Mouse (Mus musculus) intestine, postnatal 0 days (tissue): ENCODE data around the gene Golm1. TPM values are rescaled to one million over a fixed set of nuclear protein-coding genes. Genes with fewer than 3 reads are reported as not detected.

ENCODE experiments used
- ATAC-seq: fragments of 200-750 bp; cut with Nextera tagmentation; 2 replicates; pipeline ENCODE4 v1.8.0; 2017; ENCODE audit warnings: mild to moderate bottlenecking, moderate TSS enrichment, moderate library complexity
- H3K27ac ChIP-seq: fragments of 300-500 bp; sonication (generic); 2 replicates; pipeline ENCODE4 v1.5.1; 2014; ENCODE audit warnings: mild to moderate bottlenecking, low read depth, low read length, moderate library complexity
- H3K27me3 ChIP-seq: fragments of 300-500 bp; sonication (generic); replicated peaks from 2 replicates; pipeline ENCODE4 v1.6.1; 2014; ENCODE audit warnings: low read length, mixed read lengths; ENCODE audit not compliant: control insufficient read depth, insufficient read depth
- H3K36me3 ChIP-seq: fragments of 300-500 bp; sonication (generic); 2 replicates; pipeline ENCODE4 v1.6.1; 2014; ENCODE audit warnings: mild to moderate bottlenecking, moderate library complexity; ENCODE audit not compliant: control insufficient read depth, insufficient read depth
- H3K4me1 ChIP-seq: fragments of 300-500 bp; sonication (generic); replicated peaks from 2 replicates; pipeline ENCODE4 v1.6.1; 2014; ENCODE audit warnings: antibody characterized with exemption, low read length, mixed read lengths; ENCODE audit not compliant: control insufficient read depth, insufficient read depth
- H3K4me2 ChIP-seq: fragments of 300-500 bp; sonication (generic); replicated peaks from 2 replicates; pipeline ENCODE4 v1.6.1; 2014; ENCODE audit warnings: low read depth, mild to moderate bottlenecking, moderate library complexity
- H3K4me3 ChIP-seq: fragments of 300-500 bp; sonication (generic); 2 replicates; pipeline ENCODE4 v1.5.1; 2014; ENCODE audit warnings: low read depth, low read length
- H3K9ac ChIP-seq: fragments of 300-500 bp; sonication (generic); 2 replicates; pipeline ENCODE4 v1.6.1; 2014; ENCODE audit warnings: mild to moderate bottlenecking, low read depth, low read length
- H3K9me3 ChIP-seq: fragments of 300-500 bp; sonication (generic); 2 replicates; pipeline ENCODE4 v1.6.1; 2016; ENCODE audit warnings: mixed run types; ENCODE audit not compliant: control insufficient read depth
- CTCF ChIP-seq: sonication (generic); IDR thresholded peaks from 2 replicates; pipeline ENCODE4 v1.5.1; 2016; ENCODE audit warnings: low read depth, mild to moderate bottlenecking, control low read depth, antibody characterized with exemption, moderate library complexity
- WGBS: fragments of 180-500 bp; shearing (Covaris S2); extraction: QIAGEN DNeasy Blood & Tissue Kit; methylation state at CpG from one replicate; pipeline ENCODE4 v1.1.7; 2014; 5-methylcytosine and 5-hydroxymethylcytosine counted together
- polyA plus RNA-seq: library from polyadenylated mRNA; unstranded; fragments of >200 nt; fragmentation: Nextera tagmentation; extraction: Ambion mirVana; gene quantifications from 2 replicates; pipeline ENCODE4 v1.2.1, GENCODE M21; 2015

Golm1 gene
- polyA plus RNA-seq, 1 experiment from 2014 or later: 34.3 TPM

- no peaks in the 10 kb centered on the region for H3K36me3 ChIP-seq
- H3K27ac ChIP-seq: no peak overlapping the region
- 65% methylated on average over 6 of the region's 6 CpGs for WGBS
- no peak overlapping the region for H3K9ac ChIP-seq
- no peaks in the 10 kb centered on the region for H3K27me3 ChIP-seq
- H3K4me2 ChIP-seq: no peak overlapping the region
- no peak for ATAC-seq
- TF ChIP-seq CTCF: no peak
- no peaks in the 10 kb centered on the region for H3K9me3 ChIP-seq
- no peak overlapping the region for H3K4me3 ChIP-seq
- 0 out of 2 replicates have a peak, but pooled peaks cover 3% of the 10 kb centered on the region for H3K4me1 ChIP-seq
Measured at GRCm38 (mm10) chr13:59672248-59672647, 3.4 kb downstream of the Golm1 start.

DNA sequence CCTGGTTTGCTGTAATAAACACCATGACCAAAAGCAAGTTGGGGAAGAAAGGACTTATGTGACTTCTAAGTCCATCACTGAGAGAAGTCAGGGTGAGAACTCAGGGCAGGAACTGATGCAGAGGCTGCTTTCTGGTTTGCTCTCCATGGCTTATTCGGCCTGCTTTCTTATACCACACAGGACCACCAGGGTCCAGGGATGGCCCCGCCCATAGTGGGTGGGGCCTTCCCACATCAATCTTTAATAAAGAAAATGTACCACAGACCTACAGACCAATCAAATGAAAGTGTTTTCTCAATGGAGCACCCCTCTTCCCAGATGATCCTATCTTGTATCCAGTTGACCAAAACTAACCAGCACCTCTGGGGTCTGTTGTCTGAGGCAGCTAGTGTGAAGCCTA, 4.1 kb downstream of the Golm1 start:
- Histone ChIP-seq H3K27me3 (no peaks in the 10 kb centered on the region), H3K4me3 (no peak overlapping the region), H3K27ac (no peak overlapping the region), H3K4me1 (0 out of 2 replicates have a peak, but pooled peaks cover 3% of the 10 kb centered on the region), H3K9me3 (no peaks in the 10 kb centered on the region), H3K9ac (no peak overlapping the region), H3K36me3 (no peaks in the 10 kb centered on the region), H3K4me2 (no peak overlapping the region)
- 75% methylated on average over 2 of the region's 2 CpGs for WGBS
- ATAC-seq: no peak
- no peak for TF ChIP-seq CTCF

GRCm38 (mm10) chr13:59669946-59670345, 5.7 kb downstream of the Golm1 start:
- no peaks in the 10 kb centered on the region for H3K9me3 ChIP-seq
- H3K4me1 ChIP-seq: 0 out of 2 replicates have a peak, but pooled peaks cover 3% of the 10 kb centered on the region
- no peak overlapping the region for H3K4me2 ChIP-seq
- WGBS: 86% methylated on average over 10 of the region's 10 CpGs
- no peak overlapping the region for H3K27ac ChIP-seq
- H3K9ac ChIP-seq: no peak overlapping the region
- H3K27me3 ChIP-seq: no peaks in the 10 kb centered on the region
- no peak for ATAC-seq
- TF ChIP-seq CTCF: no peak
- no peak overlapping the region for H3K4me3 ChIP-seq
- H3K36me3 ChIP-seq: peaks cover 6% of the 10 kb centered on the region; the same call in 1 of the 2 replicates

GRCm38 (mm10) chr13:59668501-59669093, 7.0 kb downstream of the Golm1 start:
- H3K4me2 ChIP-seq: peak overlapping the region; percentile 47
- H3K27ac ChIP-seq: peak overlapping the region; percentile 87
- no peaks in the 10 kb centered on the region for H3K27me3 ChIP-seq
- H3K9me3 ChIP-seq: no peaks in the 10 kb centered on the region
- no peak overlapping the region for H3K4me3 ChIP-seq
- H3K4me1 ChIP-seq: 0 out of 2 replicates have a peak, but pooled peaks cover 3% of the 10 kb centered on the region
- 9% methylated on average over 11 of the region's 11 CpGs for WGBS
- TF ChIP-seq CTCF: no peak
- peak; percentile 93 for ATAC-seq
- H3K36me3 ChIP-seq: peaks cover 17% of the 10 kb centered on the region
- no peak overlapping the region for H3K9ac ChIP-seq

DNA sequence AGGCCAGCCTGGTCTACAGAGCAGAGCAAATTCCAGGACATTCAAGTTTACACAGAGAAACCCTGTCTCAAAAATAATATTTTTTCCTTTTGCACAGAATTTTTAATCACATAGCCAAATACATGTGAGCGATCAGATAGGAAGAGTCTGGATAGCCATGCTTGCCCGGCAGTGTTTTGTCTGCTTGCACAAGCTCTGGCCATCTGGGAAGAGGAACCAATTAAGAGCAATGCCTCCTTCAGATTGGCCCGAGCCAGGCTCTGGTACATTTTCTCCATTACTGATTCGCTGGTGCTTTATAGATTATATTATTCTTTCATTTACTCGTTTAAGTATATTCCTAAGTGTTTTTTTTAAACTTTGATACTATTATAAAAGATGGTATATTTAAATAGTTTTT, 7.8 kb downstream of the Golm1 start:
- Histone ChIP-seq H3K4me3 (no peak overlapping the region), H3K36me3 (peaks cover 22% of the 10 kb centered on the region), H3K9me3 (no peaks in the 10 kb centered on the region), H3K4me2 (no peak overlapping the region), H3K4me1 (0 out of 2 replicates have a peak, but pooled peaks cover 3% of the 10 kb centered on the region), H3K9ac (no peak overlapping the region), H3K27ac (no peak overlapping the region), H3K27me3 (no peaks in the 10 kb centered on the region)
- ATAC-seq: no peak
- TF ChIP-seq CTCF: no peak
- WGBS: 57% methylated on average over 5 of the region's 5 CpGs

- no peak for TF ChIP-seq CTCF
- Histone ChIP-seq H3K36me3 (peaks cover 29% of the 10 kb centered on the region), H3K9me3 (no peaks in the 10 kb centered on the region), H3K27me3 (no peaks in the 10 kb centered on the region), H3K4me1 (0 out of 2 replicates have a peak, but pooled peaks cover 3% of the 10 kb centered on the region), H3K9ac (no peak overlapping the region), H3K27ac (0 out of 2 replicates have a peak overlapping the region, but pooled peaks have one; percentile 41), H3K4me3 (no peak overlapping the region), H3K4me2 (no peak overlapping the region)
- 92% methylated on average over 19 of the region's 19 CpGs for WGBS
- ATAC-seq: no peak
Measured at GRCm38 (mm10) chr13:59663939-59664712, 11.5 kb downstream of the Golm1 start.
